Mouse (Mus musculus) liver, adult 2 months (tissue): ENCODE results near the gene Pip5k1a. TPM values are rescaled to one million over a fixed set of nuclear protein-coding genes. Genes with fewer than 3 reads are reported as not detected.

Experiments
- DNase-seq: peaks from one replicate; pipeline ENCODE4 v3.0.0-alpha.2; 2011; ENCODE audit warnings: low read depth, low spot score; ENCODE audit errors: extremely low read depth
- H3K27ac ChIP-seq: fragments of 200-500 bp; replicated peaks from 2 replicates; pipeline ENCODE4 v1.5.1; 2012; ENCODE audit warnings: low read depth, mild to moderate bottlenecking, control low read depth, inconsistent platforms, low read length; ENCODE audit not compliant: insufficient read depth
- H3K27me3 ChIP-seq: fragments of 200-500 bp; 2 replicates; pipeline ENCODE4 v1.6.1; 2012; ENCODE audit warnings: mild to moderate bottlenecking, moderate library complexity, low read length, inconsistent platforms; ENCODE audit not compliant: control insufficient read depth, insufficient read depth
- H3K36me3 ChIP-seq: fragments of 200-500 bp; 2 replicates; pipeline ENCODE4 v1.6.1; 2012; ENCODE audit warnings: low read length, inconsistent platforms; ENCODE audit not compliant: control insufficient read depth, insufficient read depth
- H3K4me1 ChIP-seq: fragments of 200-500 bp; 2 replicates; pipeline ENCODE4 v1.6.1; 2011; ENCODE audit warnings: low read length; ENCODE audit not compliant: control insufficient read depth, insufficient read depth
- H3K4me3 ChIP-seq: fragments of 200-500 bp; 2 replicates; pipeline ENCODE4 v1.5.1; 2011; ENCODE audit warnings: low read depth, mild to moderate bottlenecking, control low read depth, low read length, moderate library complexity; ENCODE audit not compliant: insufficient read depth
- H3K79me2 ChIP-seq: fragments of 200-500 bp; 2 replicates; pipeline ENCODE4 v1.6.1; 2012; ENCODE audit warnings: inconsistent platforms, mild to moderate bottlenecking, low read length, moderate library complexity; ENCODE audit not compliant: control insufficient read depth, insufficient read depth
- H3K9ac ChIP-seq: fragments of 200-500 bp; 2 replicates; pipeline ENCODE4 v1.6.1; 2012; ENCODE audit warnings: low read depth, mild to moderate bottlenecking, control low read depth, inconsistent platforms, low read length
- CTCF ChIP-seq: fragments of 200-500 bp; IDR thresholded peaks from 2 replicates; pipeline ENCODE4 v1.5.1; 2011; ENCODE audit warnings: low read depth, low read length, control low read depth
- POLR2A ChIP-seq: fragments of 200-500 bp; IDR thresholded peaks from 2 replicates; pipeline ENCODE4 v1.6.1; 2011; ENCODE audit warnings: low read length, control low read depth; ENCODE audit not compliant: insufficient read depth; ENCODE audit errors: extremely low read depth
- WGBS: fragments of 180-500 bp; shearing (Covaris S2); methylation state at CpG from one replicate; pipeline ENCODE4 v1.1.7; 2018; 5-methylcytosine and 5-hydroxymethylcytosine counted together
- polyA plus RNA-seq: library from polyadenylated mRNA; depleted of rRNA; stranded (reverse); fragments of >200 nt; gene quantifications from 2 replicates; pipeline ENCODE4 v1.2.3, GENCODE M21; 2012
- total RNA-seq: library from RNA; depleted of rRNA; stranded (reverse); fragments of >200 nt; gene quantifications from 2 replicates; pipeline ENCODE4 v1.2.3, GENCODE M21; 2014

Pip5k1a gene
- total and polyA plus RNA-seq, 2 experiments, result 4.5 to 6.7 TPM

- Histone ChIP-seq H3K27ac (peak overlapping the region; percentile 48; the same call in 1 of the 2 replicates), H3K36me3 (no peaks in the 10 kb centered on the region), H3K4me1 (peaks cover 6% of the 10 kb centered on the region; the same call in 1 of the 2 replicates), H3K4me3 (peak overlapping the region; percentile 52), H3K9ac (peak overlapping the region; percentile 51), H3K79me2 (no peaks in the 10 kb centered on the region), H3K27me3 (no peaks in the 10 kb centered on the region)
- DNase-seq, result no peak
- WGBS, result 95% methylated on average over 9 of the region's 9 CpGs
- no peak for TF ChIP-seq CTCF
- no peak for TF ChIP-seq POLR2A
These were observed 34.7 kb upstream of the Pip5k1a start for GRCm38 (mm10) chr3:95141474-95141873.

GRCm38 (mm10) chr3:95140795-95141194 lies 34.1 kb upstream of the Pip5k1a start:
- Histone ChIP-seq H3K79me2 (no peaks in the 10 kb centered on the region), H3K4me3 (no peak overlapping the region), H3K4me1 (peaks cover 6% of the 10 kb centered on the region; the same call in 1 of the 2 replicates), H3K36me3 (no peaks in the 10 kb centered on the region), H3K9ac (no peak overlapping the region), H3K27ac (peak overlapping the region; percentile 17; the same call in 1 of the 2 replicates), H3K27me3 (no peaks in the 10 kb centered on the region)
- TF ChIP-seq POLR2A, result no peak
- TF ChIP-seq CTCF, result no peak
- no peak for DNase-seq
- WGBS, result 96% methylated on average over 6 of the region's 6 CpGs

GRCm38 (mm10) chr3:95140289-95140595 lies 33.5 kb upstream of the Pip5k1a start:
- H3K4me3 ChIP-seq, result peak overlapping the region; percentile 0; the same call in 1 of the 2 replicates
- no peaks in the 10 kb centered on the region for H3K27me3 ChIP-seq
- no peaks in the 10 kb centered on the region; the same call in 1 of the 2 replicates for H3K79me2 ChIP-seq
- no peaks in the 10 kb centered on the region for H3K36me3 ChIP-seq
- TF ChIP-seq POLR2A, result no peak
- no peak for TF ChIP-seq CTCF
- no peak overlapping the region for H3K9ac ChIP-seq
- no peak for DNase-seq
- H3K27ac ChIP-seq, result peak overlapping the region; percentile 17
- H3K4me1 ChIP-seq, result peaks cover 10% of the 10 kb centered on the region; the same call in 1 of the 2 replicates
- WGBS, result 54% methylated on average over 18 of the region's 18 CpGs

- Histone ChIP-seq H3K27me3 (no peaks in the 10 kb centered on the region), H3K9ac (peak overlapping the region; percentile 51), H3K36me3 (no peaks in the 10 kb centered on the region), H3K79me2 (no peaks in the 10 kb centered on the region; the same call in 1 of the 2 replicates), H3K4me1 (peaks cover 10% of the 10 kb centered on the region; the same call in 1 of the 2 replicates), H3K4me3 (peak overlapping the region; percentile 0), H3K27ac (peak overlapping the region; percentile 68)
- 42% methylated on average over 25 of the region's 25 CpGs for WGBS
- TF ChIP-seq CTCF (no peak), POLR2A (no peak)
- DNase-seq, result peak; percentile 99
These were observed 33.0 kb upstream of the Pip5k1a start for GRCm38 (mm10) chr3:95139586-95140288.

- Histone ChIP-seq H3K79me2 (no peaks in the 10 kb centered on the region; the same call in 1 of the 2 replicates), H3K36me3 (peaks cover 1% of the 10 kb centered on the region; the same call in 1 of the 2 replicates), H3K27ac (no peak overlapping the region), H3K9ac (no peak overlapping the region), H3K4me1 (peaks cover 14% of the 10 kb centered on the region; the same call in 1 of the 2 replicates), H3K4me3 (no peak overlapping the region), H3K27me3 (no peaks in the 10 kb centered on the region)
- WGBS, result 93% methylated on average over 3 of the region's 3 CpGs
- DNase-seq, result no peak
- no peak for TF ChIP-seq CTCF
- no peak for TF ChIP-seq POLR2A
These were observed 29.6 kb upstream of the Pip5k1a start for GRCm38 (mm10) chr3:95136336-95136735.
